Mouse (Mus musculus) spleen, postnatal 36 days (tissue): ENCODE measurements around the gene Cfap20.

Experiments
- DNase-seq, 2 experiments: peaks; one replicate each; pipeline ENCODE4 v3.0.0; 2022; ENCODE audit warnings: low spot score in 2 of 2, mixed read lengths in 1 of 2

Cfap20 gene

DNA sequence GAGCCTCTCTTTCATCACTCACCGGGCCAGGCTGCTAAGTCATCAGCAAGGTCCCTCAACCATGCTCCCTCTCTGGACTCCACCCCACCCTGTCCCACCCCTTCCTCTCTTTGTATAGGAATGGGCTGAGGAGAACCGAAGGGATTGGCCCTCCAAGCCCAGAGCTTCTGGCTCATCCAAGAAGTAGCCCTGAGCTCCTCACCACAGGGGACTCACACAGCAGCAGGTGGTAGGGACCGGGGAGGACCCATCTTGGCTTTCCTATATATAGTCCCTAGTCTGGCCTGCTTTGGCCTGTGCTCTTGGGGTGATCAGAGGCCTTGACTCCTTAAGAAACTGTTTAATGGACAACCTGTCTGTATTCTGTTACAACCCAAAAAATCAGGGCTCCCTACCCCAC lies 60.2 kb downstream of the Cfap20 start:
- DNase-seq, result no peak

DNA sequence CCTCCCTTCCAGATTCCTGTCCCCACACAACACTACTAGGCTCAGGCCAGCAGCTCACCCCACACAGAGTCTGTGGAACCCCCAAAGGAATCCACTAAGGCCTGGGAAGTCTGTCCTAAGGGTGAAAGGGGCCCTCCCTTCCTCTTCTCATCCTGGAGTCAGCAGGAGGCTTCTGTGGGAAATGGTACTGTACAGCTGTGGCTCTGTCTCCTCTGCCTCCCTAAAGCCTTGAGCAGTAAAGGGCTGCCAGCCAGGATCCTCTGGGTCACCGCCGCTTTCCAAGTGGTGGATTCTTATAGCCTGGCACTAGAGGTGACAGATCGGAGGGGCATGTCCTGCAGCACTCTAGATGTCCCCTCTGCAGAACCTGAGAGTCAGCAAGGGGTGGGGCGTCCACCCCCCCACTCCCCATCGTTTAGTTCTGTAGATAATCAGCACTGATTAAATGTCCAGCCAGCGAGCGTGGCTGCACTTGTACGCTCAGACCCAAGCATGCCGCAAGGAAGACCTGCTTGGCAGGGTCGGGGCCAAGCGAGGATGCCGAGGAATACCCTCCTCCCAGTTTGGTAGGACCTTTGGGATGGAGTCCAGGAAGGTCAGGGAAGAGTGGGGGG lies 61.2 kb downstream of the Cfap20 start:
- DNase-seq, result no peak
